Mouse (Mus musculus) embryonic fibroblast, embryonic 13.5 days (primary cell): ENCODE measurements around the gene Il22ra2. TPM values are rescaled to one million over a fixed set of nuclear protein-coding genes. Genes with fewer than 3 reads are reported as not detected.
"Not testable (repeated sequence)": the region's sequence is repeated elsewhere in the genome, so short reads cannot be mapped to it uniquely, and the experiment has no call there.

ENCODE experiments used
- H3K27ac ChIP-seq: 2 replicates; pipeline ENCODE4 v1.5.1; 2012; ENCODE audit warnings: low read length, control low read depth, inconsistent platforms; ENCODE audit not compliant: insufficient read depth
- H3K4me1 ChIP-seq: 2 replicates; pipeline ENCODE4 v1.6.1; 2011; ENCODE audit warnings: low read length; ENCODE audit not compliant: control insufficient read depth, insufficient read depth
- H3K4me3 ChIP-seq: 2 replicates; pipeline ENCODE4 v1.5.1; 2011; ENCODE audit warnings: mild to moderate bottlenecking, control low read depth, low read length; ENCODE audit not compliant: insufficient read depth
- CTCF ChIP-seq: IDR thresholded peaks from 2 replicates; pipeline ENCODE4 v1.5.1; 2011; ENCODE audit warnings: mild to moderate bottlenecking, control low read depth, low read length, moderate library complexity, borderline replicate concordance; ENCODE audit not compliant: insufficient read depth
- POLR2A ChIP-seq: IDR thresholded peaks from 2 replicates; pipeline ENCODE4 v1.6.1; 2011; ENCODE audit warnings: low read depth, mild to moderate bottlenecking, control low read depth, low read length, moderate library complexity
- polyA plus RNA-seq: library from polyadenylated mRNA; stranded (reverse); fragments of >200 nt; gene quantifications from 2 replicates; pipeline ENCODE4 v1.2.4, GENCODE M21; 2011; ENCODE audit warnings: low read depth; ENCODE audit not compliant: missing spikeins, insufficient read length

The Il22ra2 gene
- polyA plus RNA-seq, 1 experiment = not detected

DNA sequence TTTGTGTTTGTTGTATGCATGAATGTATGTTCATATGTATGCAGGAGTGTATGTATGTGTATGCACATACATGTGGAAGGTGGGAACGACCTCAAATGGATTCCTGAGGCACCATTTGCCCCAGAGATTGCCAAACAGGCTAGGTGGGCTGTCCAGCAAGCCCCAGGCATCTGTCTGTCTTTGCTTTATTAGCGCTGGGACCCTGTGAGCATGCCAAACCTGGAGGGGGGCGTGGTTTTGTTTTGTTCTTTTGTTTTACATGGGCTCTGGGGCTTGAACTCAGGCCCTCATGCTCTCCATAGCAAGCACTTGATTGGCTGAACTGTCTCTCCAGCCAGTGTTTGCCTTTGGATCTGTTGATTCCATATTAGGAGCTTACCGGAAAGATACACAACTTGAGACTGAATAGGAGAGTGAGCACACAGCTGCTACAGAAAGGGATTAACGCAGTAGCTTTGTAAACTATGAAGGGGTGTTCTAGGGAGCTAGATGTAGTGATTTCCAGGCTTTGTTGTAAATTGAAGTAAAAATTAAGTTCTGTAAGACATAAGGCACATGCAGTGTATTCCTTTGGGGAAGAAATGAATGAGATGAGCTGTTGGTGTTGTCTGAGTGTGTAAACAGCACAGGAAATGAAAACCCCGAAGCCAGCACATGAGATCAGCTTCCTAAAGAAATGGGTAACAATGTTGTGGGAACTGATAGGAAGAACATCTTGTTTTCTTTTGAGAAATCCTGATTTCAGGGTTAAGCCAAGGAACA lies 22.3 kb upstream of the Il22ra2 start:
- no peak for TF ChIP-seq POLR2A
- no peak for TF ChIP-seq CTCF
- H3K27ac ChIP-seq = no peak overlapping the region
- H3K4me1 ChIP-seq = no peaks in the 10 kb centered on the region
- H3K4me3 ChIP-seq = no peak overlapping the region

DNA sequence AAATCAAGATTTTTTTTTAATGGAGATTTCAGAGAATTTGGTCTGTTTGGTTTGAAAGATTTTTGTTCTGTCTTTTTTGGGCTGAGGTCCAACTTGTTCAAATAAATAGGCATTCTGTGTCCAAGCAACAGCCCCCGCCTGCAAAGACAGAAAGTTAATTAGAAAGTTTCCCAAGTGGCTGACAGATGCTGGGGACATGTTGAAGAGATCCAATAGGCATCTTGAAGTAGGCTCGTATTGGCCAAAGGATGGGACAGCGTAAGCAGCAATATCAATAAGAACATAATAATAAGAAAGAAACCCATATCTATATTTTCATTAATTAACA lies 21.7 kb upstream of the Il22ra2 start:
- H3K27ac ChIP-seq = no peak overlapping the region
- no peaks in the 10 kb centered on the region for H3K4me1 ChIP-seq
- H3K4me3 ChIP-seq = no peak overlapping the region
- TF ChIP-seq POLR2A (no peak), CTCF (no peak)

DNA sequence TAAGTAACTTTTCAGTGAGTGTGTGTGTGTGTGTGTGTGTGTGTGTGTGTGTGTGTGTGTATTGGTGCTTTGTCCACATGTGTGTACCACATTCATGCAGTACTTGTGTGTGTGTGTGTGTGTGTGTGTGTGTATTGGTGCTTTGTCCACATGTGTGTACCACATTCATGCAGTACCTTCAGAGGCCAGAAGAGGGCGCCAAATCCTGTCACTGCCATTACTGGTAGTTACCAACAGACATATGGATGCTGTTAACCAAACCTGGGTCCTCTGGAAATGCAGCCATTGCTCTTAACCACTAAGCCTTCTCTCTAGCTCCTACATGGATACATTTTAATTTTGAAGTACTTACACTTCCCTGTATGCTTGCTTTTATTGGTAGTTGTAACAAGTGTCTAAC lies 20.3 kb upstream of the Il22ra2 start:
- H3K4me1 ChIP-seq, H3K27ac ChIP-seq, H3K4me3 ChIP-seq: not testable (repeated sequence)

DNA sequence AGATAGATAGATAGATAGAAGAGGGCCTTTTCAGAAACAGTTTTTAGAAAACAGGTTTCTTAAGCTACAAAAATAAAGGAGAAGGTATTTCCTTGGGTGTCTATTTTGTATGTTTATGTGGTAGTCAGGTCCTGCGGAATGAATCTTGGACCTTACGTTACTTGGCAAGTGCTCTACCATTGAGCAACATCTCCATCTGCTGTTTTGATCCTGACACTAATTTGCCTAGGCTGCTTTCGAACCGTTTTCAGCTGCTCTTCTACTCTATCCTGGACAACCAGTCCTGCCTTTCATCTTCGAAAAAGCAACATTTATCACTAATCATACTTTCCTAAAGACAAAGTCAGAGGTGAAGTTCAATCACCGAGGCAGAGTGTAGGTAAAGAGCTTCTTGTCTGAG lies 18.6 kb upstream of the Il22ra2 start:
- H3K4me3 ChIP-seq = no peak overlapping the region
- no peak overlapping the region for H3K27ac ChIP-seq
- no peak for TF ChIP-seq CTCF
- no peak for TF ChIP-seq POLR2A
- no peaks in the 10 kb centered on the region for H3K4me1 ChIP-seq

DNA sequence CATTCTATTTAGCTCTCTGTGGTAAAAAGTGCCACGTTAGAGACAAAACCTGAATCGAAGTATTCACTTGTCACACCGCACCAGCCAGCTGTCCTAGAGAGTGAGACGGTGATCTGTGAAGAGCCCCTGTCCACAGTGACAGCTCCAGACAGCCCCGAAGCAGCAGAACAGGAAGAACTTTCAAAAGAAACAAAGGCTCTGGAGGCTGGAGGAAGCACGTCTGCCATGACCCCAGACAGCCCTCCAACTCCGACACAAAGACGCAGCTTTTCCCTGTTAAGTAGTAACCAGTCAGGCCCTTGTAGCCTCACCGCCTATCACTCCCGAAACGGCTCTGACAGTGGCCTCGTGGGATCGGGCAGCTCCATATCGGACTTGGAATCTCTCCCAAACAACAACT lies 12.7 kb upstream of the Il22ra2 start:
- Histone ChIP-seq H3K4me3 (no peak overlapping the region), H3K4me1 (no peaks in the 10 kb centered on the region), H3K27ac (no peak overlapping the region)
- TF ChIP-seq POLR2A = no peak
- no peak for TF ChIP-seq CTCF

DNA sequence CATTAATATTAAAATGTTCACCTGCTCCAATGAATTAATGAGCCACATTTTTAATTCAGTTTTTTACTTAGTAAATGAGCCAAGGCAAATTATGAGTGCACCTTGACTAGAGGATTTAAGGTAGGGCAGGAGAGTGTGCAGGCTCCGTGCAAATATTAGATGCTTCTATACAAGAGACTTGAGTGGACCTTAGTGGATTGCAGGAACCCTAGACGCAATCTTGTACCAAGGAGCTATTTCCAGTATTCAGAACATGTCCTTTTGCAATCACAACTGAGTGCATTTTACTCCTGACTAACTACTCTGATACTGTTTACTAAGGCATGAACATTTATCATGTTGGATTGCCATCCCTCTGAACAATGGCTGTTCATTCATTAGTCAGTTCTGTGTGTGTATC lies 10.2 kb upstream of the Il22ra2 start:
- Histone ChIP-seq H3K4me1 (no peaks in the 10 kb centered on the region), H3K4me3 (no peak overlapping the region), H3K27ac (no peak overlapping the region)
- TF ChIP-seq CTCF = no peak
- TF ChIP-seq POLR2A = no peak

DNA sequence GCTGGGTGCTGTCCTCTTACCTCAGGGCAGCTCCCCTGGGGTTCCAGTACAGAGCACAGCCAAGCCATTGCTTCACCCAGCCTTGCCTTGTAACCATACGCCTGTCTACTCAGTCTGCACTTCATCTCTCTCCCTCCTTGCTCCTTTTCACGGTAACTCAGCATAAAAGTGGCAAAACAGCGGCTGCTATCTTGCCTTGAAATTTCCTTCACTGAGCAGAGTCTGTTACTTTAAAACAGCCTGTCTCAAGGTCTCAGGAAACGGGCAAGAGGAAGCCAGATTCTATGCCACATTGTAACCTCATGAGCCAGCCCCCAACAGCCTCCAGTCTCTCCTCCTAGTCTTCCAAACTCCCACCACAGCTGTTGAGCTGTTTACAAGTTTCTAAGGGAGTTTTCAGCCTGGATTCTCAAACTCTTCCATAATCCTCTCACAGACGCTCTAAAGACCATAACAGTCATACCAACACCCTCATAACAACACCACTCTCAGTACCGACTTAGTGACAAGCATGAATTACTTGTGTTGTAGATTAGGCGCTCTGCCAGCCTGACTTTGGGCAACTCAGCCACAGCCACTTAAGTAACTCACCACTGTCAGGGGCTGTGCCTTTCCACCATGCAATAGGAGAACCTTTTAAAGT lies 8.6 kb upstream of the Il22ra2 start:
- Histone ChIP-seq H3K4me3 (no peak overlapping the region), H3K4me1 (no peaks in the 10 kb centered on the region), H3K27ac (no peak overlapping the region)
- TF ChIP-seq CTCF = no peak
- no peak for TF ChIP-seq POLR2A

DNA sequence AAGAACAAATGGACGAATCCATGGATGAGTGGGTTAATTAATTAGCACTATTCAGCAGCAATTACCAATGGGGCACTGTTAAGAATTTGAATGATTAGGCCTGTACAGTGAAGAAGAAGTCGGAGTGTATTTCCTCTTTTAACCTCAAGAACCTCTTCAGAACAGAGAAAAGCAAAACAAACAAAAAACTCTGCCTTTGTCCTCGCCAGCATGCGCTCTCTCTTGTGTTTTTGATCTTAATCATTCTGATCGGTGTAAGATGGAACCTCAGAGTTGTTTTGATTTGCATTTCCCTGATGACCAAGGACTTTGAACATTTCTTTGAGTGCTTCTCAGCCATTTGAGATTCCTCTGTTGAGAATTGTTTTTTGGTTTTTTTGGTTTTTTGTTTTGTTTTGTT lies 2.1 kb upstream of the Il22ra2 start:
- TF ChIP-seq POLR2A = no peak
- TF ChIP-seq CTCF = no peak
- no peak overlapping the region for H3K4me3 ChIP-seq
- no peak overlapping the region for H3K27ac ChIP-seq
- H3K4me1 ChIP-seq = no peaks in the 10 kb centered on the region

DNA sequence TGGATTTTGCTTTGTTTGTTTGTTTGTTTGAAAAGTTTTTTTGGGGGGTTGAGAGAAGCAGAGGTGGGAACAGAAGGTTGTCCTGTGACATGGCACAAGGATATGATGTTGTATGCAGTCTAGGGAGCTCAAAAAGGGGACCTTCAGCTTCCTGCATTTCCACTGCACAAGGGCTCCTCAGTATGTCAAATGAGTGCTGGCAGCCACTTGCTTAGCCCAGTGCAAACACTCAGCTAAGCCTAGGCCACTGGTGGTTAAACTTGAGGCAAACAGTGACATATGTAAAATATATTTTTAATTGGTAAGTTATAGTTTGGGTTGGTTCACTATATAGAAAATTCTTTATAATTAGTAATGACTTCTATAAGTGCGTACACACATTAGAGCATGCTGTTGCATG lies 2.8 kb downstream of the Il22ra2 start:
- no peak for TF ChIP-seq CTCF
- no peak for TF ChIP-seq POLR2A
- no peaks in the 10 kb centered on the region for H3K4me1 ChIP-seq
- no peak overlapping the region for H3K4me3 ChIP-seq
- no peak overlapping the region for H3K27ac ChIP-seq

DNA sequence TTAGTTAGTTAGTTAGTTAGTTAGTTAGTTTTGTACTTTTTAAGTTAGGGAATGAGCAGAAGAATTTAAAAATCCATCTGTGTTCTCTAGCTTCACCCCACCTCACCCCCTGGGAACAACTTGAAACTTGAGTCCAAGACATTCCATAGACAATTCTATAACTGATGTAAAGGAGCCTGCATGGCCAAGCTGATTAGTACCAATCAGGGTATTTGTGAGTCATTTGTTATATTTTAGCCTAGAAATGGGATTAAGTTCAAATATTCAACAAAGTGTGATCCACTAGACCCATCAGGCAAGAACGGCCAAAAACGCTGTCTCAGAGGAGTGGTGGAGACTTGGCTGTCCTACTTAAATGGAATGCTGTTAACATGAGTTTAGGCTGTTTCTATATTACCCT lies 5.5 kb downstream of the Il22ra2 start:
- TF ChIP-seq CTCF (no peak), POLR2A (no peak)
- Histone ChIP-seq H3K27ac (no peak overlapping the region), H3K4me1 (no peaks in the 10 kb centered on the region), H3K4me3 (no peak overlapping the region)

DNA sequence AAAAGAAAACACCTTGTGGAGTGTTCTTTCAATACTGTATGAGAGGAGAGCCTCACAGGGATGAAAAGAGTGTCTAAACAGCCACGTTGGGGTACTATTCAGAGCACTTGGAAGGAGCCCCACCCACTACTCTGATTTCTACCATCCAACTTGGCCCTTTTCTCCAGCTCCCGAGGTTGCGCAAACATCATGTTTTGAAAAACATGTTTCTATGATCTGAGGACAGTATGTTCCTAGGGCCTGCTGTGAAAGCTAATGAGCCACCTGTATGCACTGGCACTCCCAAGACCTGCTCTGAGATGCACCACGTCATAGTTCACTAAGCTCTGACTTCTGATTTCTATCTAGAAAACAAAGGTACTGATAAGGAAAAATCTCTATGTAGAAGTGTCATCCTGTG lies 6.0 kb downstream of the Il22ra2 start:
- Histone ChIP-seq H3K4me3 (no peak overlapping the region), H3K4me1 (no peaks in the 10 kb centered on the region), H3K27ac (no peak overlapping the region)
- TF ChIP-seq POLR2A (no peak), CTCF (no peak)
